Mouse (Mus musculus): Measurements from ENCODE around the gene Sfmbt2. TPM values are rescaled to one million over a fixed set of nuclear protein-coding genes. Genes with fewer than 3 reads are reported as not detected.

Gene Sfmbt2
- total RNA-seq, 2 experiments from 2014 or later = 1.7 to 2.2 TPM

DNA sequence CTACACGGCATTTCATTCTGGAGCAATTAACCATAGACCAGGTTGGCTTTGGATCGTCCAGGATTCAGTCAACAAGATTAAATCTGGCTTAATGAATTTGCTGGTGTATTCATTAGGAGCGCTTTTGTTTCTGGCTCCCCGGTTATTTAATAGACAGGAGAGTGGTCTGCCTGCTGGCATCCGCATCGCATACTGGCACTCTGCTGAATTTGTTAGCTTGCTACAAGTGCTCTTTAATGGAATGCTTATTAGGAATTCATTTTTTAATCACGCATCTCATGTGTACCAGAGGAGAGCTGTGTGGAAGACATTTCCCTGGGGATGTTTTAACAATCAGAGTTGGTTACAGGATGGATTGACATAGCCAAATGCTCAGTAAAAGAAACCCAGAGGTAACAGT is 155.3 kb downstream of the Sfmbt2 start:
- no peak for ATAC-seq (replicated peaks; ENCODE audit: poor library complexity, severe bottlenecking)

DNA sequence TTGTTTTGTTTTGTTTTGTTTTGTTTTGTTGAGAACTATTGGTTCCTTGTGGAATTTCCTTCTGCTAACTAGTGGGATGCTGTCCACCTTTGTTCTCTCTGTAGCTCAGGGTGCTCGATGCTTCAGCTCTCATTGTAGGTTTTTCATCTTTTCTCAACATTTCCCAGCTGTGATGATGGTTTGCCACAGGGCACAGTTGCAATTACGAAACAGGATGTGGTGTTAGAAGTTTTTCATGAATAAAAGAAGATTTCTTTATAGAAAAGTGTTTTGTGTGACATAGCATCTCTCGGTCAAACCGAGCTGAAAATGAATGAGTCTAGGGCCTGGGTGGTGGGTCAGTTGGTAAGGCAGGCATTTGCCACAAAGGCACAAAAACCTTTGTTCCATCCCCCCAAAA is 171.5 kb downstream of the Sfmbt2 start:
- peak; percentile 74 for ATAC-seq (replicated peaks; ENCODE audit: poor library complexity, severe bottlenecking)

DNA sequence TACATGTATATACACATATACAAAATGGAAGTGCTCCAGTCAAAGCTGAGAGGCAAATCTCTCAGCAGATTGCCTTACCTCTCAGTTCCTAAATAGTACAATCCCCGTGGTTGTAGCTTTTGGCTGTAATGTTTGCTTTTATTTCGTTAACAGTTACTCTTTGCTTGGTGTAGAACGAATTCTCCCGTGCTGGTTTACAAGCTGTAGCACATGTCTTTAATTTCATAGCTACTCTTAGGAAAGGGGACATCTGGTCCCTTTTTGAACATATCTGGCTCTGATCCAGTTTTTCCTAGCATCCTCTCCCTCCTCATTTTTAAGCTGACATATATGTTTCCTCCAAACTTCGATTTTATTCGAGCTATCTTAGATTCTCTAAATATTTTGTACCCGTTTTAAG is 172.1 kb downstream of the Sfmbt2 start:
- ATAC-seq (replicated peaks; ENCODE audit: poor library complexity, severe bottlenecking) = no peak

DNA sequence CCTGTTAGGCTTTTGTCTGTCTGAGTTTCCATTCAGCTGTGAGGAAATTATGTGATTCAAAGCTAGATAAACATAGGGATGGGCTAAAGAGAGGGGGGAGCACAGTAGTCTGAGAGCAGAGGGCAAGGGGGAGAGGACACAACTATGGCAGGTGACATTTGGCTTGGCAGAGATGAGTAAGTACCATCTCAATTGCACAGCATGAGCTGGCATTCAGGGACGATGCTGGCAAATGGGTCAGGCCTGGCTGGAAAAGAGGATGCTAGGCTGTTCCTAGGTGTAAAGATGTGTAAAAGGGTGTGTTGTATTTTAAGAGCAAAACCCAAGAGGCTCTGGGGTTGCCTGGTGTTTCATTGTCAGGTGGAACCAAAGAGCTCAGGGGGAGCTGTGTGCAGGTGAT is 188.5 kb downstream of the Sfmbt2 start:
- ATAC-seq (replicated peaks; ENCODE audit: poor library complexity, severe bottlenecking) = no peak

DNA sequence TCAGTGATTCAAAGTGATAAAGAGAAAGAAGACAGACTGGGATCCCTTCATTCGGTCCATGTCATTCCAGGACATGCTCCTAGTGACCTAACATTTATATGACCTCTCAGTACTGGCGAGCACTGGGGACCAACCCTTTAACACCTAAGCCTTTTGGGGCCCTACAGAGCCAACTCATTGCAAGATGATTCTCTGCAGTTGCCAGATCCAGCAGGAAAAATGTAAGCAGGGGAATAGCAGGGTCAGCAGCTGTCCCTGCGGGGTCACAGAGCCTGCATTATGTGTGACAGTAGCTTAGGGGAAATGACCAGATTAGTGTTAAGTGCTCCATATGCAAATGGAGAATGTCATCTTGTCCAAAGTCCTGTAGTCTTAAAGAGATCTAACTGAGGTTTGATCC is 195.2 kb downstream of the Sfmbt2 start:
- ATAC-seq (replicated peaks; ENCODE audit: poor library complexity, severe bottlenecking) = no peak

DNA sequence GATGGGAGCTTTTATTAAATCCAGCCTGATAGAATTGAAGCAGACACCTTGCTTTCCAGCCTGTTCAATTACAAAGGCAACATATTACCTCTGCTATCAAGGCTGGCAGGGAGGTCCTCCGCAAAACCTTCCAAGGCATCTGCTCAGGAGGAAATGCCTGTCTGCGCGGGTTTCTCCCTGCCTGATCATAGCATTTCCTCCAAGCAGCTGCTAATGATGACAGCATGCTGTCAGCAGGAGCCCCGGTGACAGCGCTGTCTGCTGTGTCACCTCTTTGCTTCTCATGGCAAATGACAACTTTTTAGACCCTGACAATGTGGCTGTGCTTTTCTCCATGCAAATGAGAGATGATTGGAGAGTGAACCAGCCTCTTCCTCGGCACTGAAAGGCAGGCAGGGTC is 199.1 kb downstream of the Sfmbt2 start:
- ATAC-seq (replicated peaks; ENCODE audit: poor library complexity, severe bottlenecking) = no peak

DNA sequence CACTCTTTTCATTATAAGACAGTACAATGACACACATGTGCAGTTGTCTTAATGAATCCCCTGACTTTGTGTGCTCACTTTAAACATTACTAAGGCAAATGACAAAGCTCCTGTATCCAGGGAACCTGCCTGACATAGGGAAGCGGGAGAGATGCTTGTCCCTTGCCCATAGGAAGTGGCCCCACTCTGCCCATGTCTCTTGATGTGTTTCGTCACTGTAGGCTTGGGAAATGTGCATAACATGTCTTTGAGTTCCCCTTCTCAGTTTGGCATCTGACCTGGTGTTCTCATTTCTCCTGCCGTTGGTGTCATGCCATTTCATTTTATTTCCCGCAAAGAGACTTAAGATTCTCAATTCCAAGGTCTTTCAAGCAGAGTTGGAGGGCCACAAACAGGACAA is 202.0 kb downstream of the Sfmbt2 start:
- peak; percentile 67 for ATAC-seq (replicated peaks; ENCODE audit: poor library complexity, severe bottlenecking)

DNA sequence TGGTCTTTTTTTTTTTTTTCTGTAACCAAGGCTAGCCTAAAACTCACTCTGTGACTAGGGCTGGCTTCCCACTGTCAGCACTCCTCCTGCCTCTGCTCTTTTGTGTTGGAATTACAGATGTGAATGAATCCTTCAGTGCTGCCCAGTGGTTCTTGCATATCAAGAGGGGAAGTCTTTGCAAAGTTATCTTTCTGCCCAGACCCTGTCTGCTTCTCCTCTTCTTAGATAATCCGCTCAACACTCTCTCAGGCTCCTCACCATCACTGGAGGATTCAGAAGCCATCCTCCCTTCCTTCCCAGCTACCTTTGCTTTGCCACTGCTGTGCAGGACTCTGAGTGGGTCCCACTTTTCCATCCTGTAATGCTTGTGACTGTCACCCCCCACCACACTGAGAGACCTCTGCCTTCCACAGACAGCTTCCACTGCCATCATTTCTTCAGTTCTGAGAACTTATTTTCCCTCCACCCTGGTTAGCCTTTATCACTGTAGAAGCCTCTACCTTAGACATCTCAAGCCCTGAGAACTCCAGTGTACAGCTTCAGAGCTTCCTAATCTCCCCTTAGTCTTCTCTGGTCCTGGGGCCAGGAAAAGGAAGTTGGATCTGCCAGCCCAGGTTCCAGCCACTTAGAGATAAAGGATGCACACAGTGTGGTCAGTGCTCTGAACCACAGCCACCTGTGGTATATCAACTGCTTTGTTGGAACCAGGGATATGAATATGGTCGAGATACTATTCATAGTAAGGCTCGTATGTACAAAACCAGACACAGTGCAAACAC is 205.8 kb downstream of the Sfmbt2 start:
- no peak for ATAC-seq (replicated peaks; ENCODE audit: poor library complexity, severe bottlenecking)

DNA sequence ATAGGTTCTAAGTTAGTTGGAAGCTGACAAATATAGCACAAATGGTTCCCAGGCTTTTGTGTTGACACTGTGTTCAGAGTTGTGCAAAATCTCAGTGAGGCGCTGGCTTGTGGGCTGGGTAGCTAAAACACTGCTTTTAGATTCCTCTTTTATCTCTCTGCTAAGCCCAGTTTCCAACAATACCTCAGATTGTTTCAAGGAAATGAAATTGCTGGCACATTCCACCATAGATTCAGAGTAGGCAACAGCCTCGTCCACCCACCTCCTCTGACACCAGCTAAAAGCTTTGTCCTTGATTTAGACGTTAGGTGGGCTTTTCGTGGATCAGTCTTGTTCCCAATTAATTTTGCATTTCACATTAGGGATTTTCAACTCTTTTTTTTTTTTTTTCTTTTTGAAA is 212.4 kb downstream of the Sfmbt2 start:
- no peak for ATAC-seq (replicated peaks; ENCODE audit: poor library complexity, severe bottlenecking)

DNA sequence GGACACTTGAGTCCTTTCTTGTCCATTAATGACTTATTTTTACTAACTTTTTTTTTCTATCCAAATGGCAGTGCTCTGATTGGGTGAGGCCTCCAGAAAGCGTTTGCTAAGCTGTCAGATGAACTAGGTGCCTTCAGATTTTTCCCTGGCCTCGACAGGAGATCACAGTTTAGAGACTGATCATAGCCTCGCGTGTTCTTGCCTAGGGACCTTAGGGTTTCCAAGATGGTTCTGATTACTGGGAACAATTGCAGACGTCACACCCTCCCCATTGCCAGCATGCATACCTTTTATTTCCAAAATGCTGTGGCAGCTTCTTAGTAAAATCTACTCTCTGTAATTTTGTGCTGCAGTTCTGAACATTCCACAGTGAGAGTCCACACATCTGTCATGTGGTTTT is 212.8 kb downstream of the Sfmbt2 start:
- no peak for ATAC-seq (replicated peaks; ENCODE audit: poor library complexity, severe bottlenecking)

DNA sequence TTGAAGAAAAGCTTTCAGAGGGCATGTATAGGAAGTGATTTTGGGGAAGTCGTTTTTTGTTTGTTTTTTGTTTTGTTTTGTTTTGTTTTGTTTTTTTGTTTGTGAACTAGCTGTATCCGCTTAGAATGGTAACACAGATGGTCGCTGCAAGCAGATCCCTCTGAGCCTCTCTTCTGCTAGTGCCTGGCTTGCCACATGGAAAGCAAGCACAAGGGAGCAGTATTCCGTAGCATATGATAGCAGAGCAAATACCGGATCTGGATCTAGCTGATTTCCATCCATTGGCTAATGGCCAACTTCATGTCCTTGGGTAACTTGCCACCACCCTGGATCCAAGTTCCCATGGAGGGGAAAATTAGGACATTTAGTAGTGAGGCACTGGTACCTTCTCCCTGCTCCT is 221.0 kb downstream of the Sfmbt2 start:
- no peak for ATAC-seq (replicated peaks; ENCODE audit: poor library complexity, severe bottlenecking)

DNA sequence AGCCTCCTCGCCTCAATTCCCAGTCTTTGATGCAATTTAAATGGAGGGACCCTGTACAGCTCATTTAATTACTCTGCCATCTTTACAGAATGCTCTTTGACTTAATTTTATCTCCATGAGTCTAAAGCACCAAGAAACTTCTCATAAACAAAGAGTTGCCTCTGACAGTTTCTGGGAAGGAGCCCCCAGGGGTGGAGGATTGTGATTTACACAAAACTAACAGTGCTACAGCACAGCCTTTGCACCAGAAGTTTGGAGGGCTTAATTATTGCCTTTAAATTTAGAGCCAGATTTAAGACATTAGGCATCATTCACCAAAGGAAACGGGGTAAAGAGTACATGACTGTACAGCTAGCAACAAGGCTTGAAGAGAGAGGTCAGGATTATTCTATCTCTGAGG is 245.2 kb downstream of the Sfmbt2 start:
- no peak for ATAC-seq (replicated peaks; ENCODE audit: poor library complexity, severe bottlenecking)

Other genes starting within 250 kb of the Sfmbt2 start
- gene Itih2, start 239.1 kb upstream of the Sfmbt2 start, total RNA-seq (2014; fragmentation: Nextera tagmentation) = not detected in 2 replicates
- not detected in 2 replicates for gene Itih2, start 239.1 kb upstream of the Sfmbt2 start, total RNA-seq (2017)
- 3.6 and 5.8 TPM in 2 replicates for gene Itih5, start 216.9 kb upstream of the Sfmbt2 start, total RNA-seq (2014; fragmentation: Nextera tagmentation)
- 4.7 and 6.2 TPM in 2 replicates for gene Itih5, start 216.9 kb upstream of the Sfmbt2 start, total RNA-seq (2017)